Mouse (Mus musculus): ENCODE results near the gene Lrch3. TPM values are rescaled to one million over a fixed set of nuclear protein-coding genes. Genes with fewer than 3 reads are reported as not detected.

Gene Lrch3
- polyA plus RNA-seq, 1 experiment = 32.5 TPM

GRCm38 (mm10) chr16:32942694-32943093 is 28.8 kb downstream of the Lrch3 start:
- Histone ChIP-seq H3K27ac (ENCODE audit: insufficient read depth, low read length) (no peak overlapping the region), H3K9me3 (replicated peaks; ENCODE audit: control insufficient read depth, insufficient read depth, low read length, poor library complexity, severe bottlenecking) (no peaks in the 10 kb centered on the region), H3K9ac (ENCODE audit: low read depth, poor library complexity, severe bottlenecking) (no peak overlapping the region), H3K27me3 (ENCODE audit: control insufficient read depth, insufficient read depth, low read length, poor library complexity, severe bottlenecking) (no peaks in the 10 kb centered on the region), H3K36me3 (ENCODE audit: control insufficient read depth, insufficient read depth, low read length, poor library complexity, severe bottlenecking) (no peaks in the 10 kb centered on the region), H3K4me3 (ENCODE audit: low read depth, low read length) (no peak overlapping the region), H3K4me1 (ENCODE audit: control insufficient read depth, insufficient read depth, low read length) (no peaks in the 10 kb centered on the region)
- no peak for TF ChIP-seq EP300 (IDR thresholded peaks at IDR 0.05; ENCODE audit: insufficient read depth, low read depth, low read length)
- no peak for TF ChIP-seq CTCF (IDR thresholded peaks at IDR 0.05; ENCODE audit: low read depth, low read length)
- no peak for TF ChIP-seq POLR2A (IDR thresholded peaks at IDR 0.05; ENCODE audit: insufficient read depth, low read length)

- Histone ChIP-seq H3K27me3 (ENCODE audit: control insufficient read depth, insufficient read depth, low read length, poor library complexity, severe bottlenecking) (no peaks in the 10 kb centered on the region), H3K4me3 (ENCODE audit: low read depth, low read length) (no peak overlapping the region), H3K36me3 (ENCODE audit: control insufficient read depth, insufficient read depth, low read length, poor library complexity, severe bottlenecking) (no peaks in the 10 kb centered on the region), H3K27ac (ENCODE audit: insufficient read depth, low read length) (no peak overlapping the region), H3K9ac (ENCODE audit: low read depth, poor library complexity, severe bottlenecking) (no peak overlapping the region), H3K4me1 (ENCODE audit: control insufficient read depth, insufficient read depth, low read length) (no peaks in the 10 kb centered on the region), H3K9me3 (replicated peaks; ENCODE audit: control insufficient read depth, insufficient read depth, low read length, poor library complexity, severe bottlenecking) (no peaks in the 10 kb centered on the region)
- no peak for TF ChIP-seq EP300 (IDR thresholded peaks at IDR 0.05; ENCODE audit: insufficient read depth, low read depth, low read length)
- no peak for TF ChIP-seq POLR2A (IDR thresholded peaks at IDR 0.05; ENCODE audit: insufficient read depth, low read length)
- no peak for TF ChIP-seq CTCF (IDR thresholded peaks at IDR 0.05; ENCODE audit: low read depth, low read length)
Observed at GRCm38 (mm10) chr16:32945379-32945778, 31.5 kb downstream of the Lrch3 start.

GRCm38 (mm10) chr16:32948016-32948415 is 34.1 kb downstream of the Lrch3 start:
- no peaks in the 10 kb centered on the region for H3K27me3 ChIP-seq (ENCODE audit: control insufficient read depth, insufficient read depth, low read length, poor library complexity, severe bottlenecking)
- no peaks in the 10 kb centered on the region for H3K4me1 ChIP-seq (ENCODE audit: control insufficient read depth, insufficient read depth, low read length)
- no peak overlapping the region for H3K9ac ChIP-seq (ENCODE audit: low read depth, poor library complexity, severe bottlenecking)
- no peaks in the 10 kb centered on the region for H3K9me3 ChIP-seq (replicated peaks; ENCODE audit: control insufficient read depth, insufficient read depth, low read length, poor library complexity, severe bottlenecking)
- no peaks in the 10 kb centered on the region for H3K36me3 ChIP-seq (ENCODE audit: control insufficient read depth, insufficient read depth, low read length, poor library complexity, severe bottlenecking)
- H3K27ac ChIP-seq (ENCODE audit: insufficient read depth, low read length) = no peak overlapping the region
- no peak for TF ChIP-seq CTCF (IDR thresholded peaks at IDR 0.05; ENCODE audit: low read depth, low read length)
- no peak for TF ChIP-seq POLR2A (IDR thresholded peaks at IDR 0.05; ENCODE audit: insufficient read depth, low read length)
- no peak for TF ChIP-seq EP300 (IDR thresholded peaks at IDR 0.05; ENCODE audit: insufficient read depth, low read depth, low read length)
- no peak overlapping the region for H3K4me3 ChIP-seq (ENCODE audit: low read depth, low read length)

- Histone ChIP-seq H3K27ac (ENCODE audit: insufficient read depth, low read length) (no peak overlapping the region), H3K9me3 (replicated peaks; ENCODE audit: control insufficient read depth, insufficient read depth, low read length, poor library complexity, severe bottlenecking) (no peaks in the 10 kb centered on the region), H3K36me3 (ENCODE audit: control insufficient read depth, insufficient read depth, low read length, poor library complexity, severe bottlenecking) (no peaks in the 10 kb centered on the region), H3K27me3 (ENCODE audit: control insufficient read depth, insufficient read depth, low read length, poor library complexity, severe bottlenecking) (no peaks in the 10 kb centered on the region), H3K4me1 (ENCODE audit: control insufficient read depth, insufficient read depth, low read length) (no peaks in the 10 kb centered on the region), H3K9ac (ENCODE audit: low read depth, poor library complexity, severe bottlenecking) (no peak overlapping the region), H3K4me3 (ENCODE audit: low read depth, low read length) (no peak overlapping the region)
- no peak for TF ChIP-seq EP300 (IDR thresholded peaks at IDR 0.05; ENCODE audit: insufficient read depth, low read depth, low read length)
- TF ChIP-seq CTCF (IDR thresholded peaks at IDR 0.05; ENCODE audit: low read depth, low read length) = no peak
- TF ChIP-seq POLR2A (IDR thresholded peaks at IDR 0.05; ENCODE audit: insufficient read depth, low read length) = no peak
Observed at GRCm38 (mm10) chr16:32948656-32949055, 34.8 kb downstream of the Lrch3 start.

- Histone ChIP-seq H3K4me3 (ENCODE audit: low read depth, low read length) (no peak overlapping the region), H3K9me3 (replicated peaks; ENCODE audit: control insufficient read depth, insufficient read depth, low read length, poor library complexity, severe bottlenecking) (no peaks in the 10 kb centered on the region), H3K4me1 (ENCODE audit: control insufficient read depth, insufficient read depth, low read length) (no peaks in the 10 kb centered on the region), H3K27ac (ENCODE audit: insufficient read depth, low read length) (no peak overlapping the region), H3K9ac (ENCODE audit: low read depth, poor library complexity, severe bottlenecking) (no peak overlapping the region), H3K27me3 (ENCODE audit: control insufficient read depth, insufficient read depth, low read length, poor library complexity, severe bottlenecking) (no peaks in the 10 kb centered on the region), H3K36me3 (ENCODE audit: control insufficient read depth, insufficient read depth, low read length, poor library complexity, severe bottlenecking) (no peaks in the 10 kb centered on the region)
- no peak for TF ChIP-seq EP300 (IDR thresholded peaks at IDR 0.05; ENCODE audit: insufficient read depth, low read depth, low read length)
Observed at GRCm38 (mm10) chr16:32949281-32949680, 35.4 kb downstream of the Lrch3 start.

GRCm38 (mm10) chr16:32951074-32951473 is 37.2 kb downstream of the Lrch3 start:
- TF ChIP-seq POLR2A (IDR thresholded peaks at IDR 0.05; ENCODE audit: insufficient read depth, low read length) (no peak), CTCF (IDR thresholded peaks at IDR 0.05; ENCODE audit: low read depth, low read length) (peak; percentile 68)
- Histone ChIP-seq H3K27me3 (ENCODE audit: control insufficient read depth, insufficient read depth, low read length, poor library complexity, severe bottlenecking) (no peaks in the 10 kb centered on the region), H3K36me3 (ENCODE audit: control insufficient read depth, insufficient read depth, low read length, poor library complexity, severe bottlenecking) (no peaks in the 10 kb centered on the region), H3K9me3 (replicated peaks; ENCODE audit: control insufficient read depth, insufficient read depth, low read length, poor library complexity, severe bottlenecking) (no peaks in the 10 kb centered on the region), H3K9ac (ENCODE audit: low read depth, poor library complexity, severe bottlenecking) (no peak overlapping the region), H3K4me1 (ENCODE audit: control insufficient read depth, insufficient read depth, low read length) (no peaks in the 10 kb centered on the region), H3K4me3 (ENCODE audit: low read depth, low read length) (no peak overlapping the region), H3K27ac (ENCODE audit: insufficient read depth, low read length) (no peak overlapping the region)
